Mouse (Mus musculus) erythroblast, embryonic 14.5 days (primary cell): ENCODE measurements around the gene Krt2. TPM values are rescaled to one million over a fixed set of nuclear protein-coding genes. Genes with fewer than 3 reads are reported as not detected.

Experiments
- H3K27me3 ChIP-seq: 2 replicates; pipeline ENCODE4 v1.6.1; 2012; ENCODE audit warnings: inconsistent platforms; ENCODE audit not compliant: control insufficient read depth
- H3K36me3 ChIP-seq: 2 replicates; pipeline ENCODE4 v1.6.1; 2012; ENCODE audit warnings: mild to moderate bottlenecking, inconsistent platforms; ENCODE audit not compliant: control insufficient read depth
- H3K4me1 ChIP-seq: 2 replicates; pipeline ENCODE4 v1.6.1; 2012; ENCODE audit warnings: inconsistent platforms; ENCODE audit not compliant: control insufficient read depth
- H3K4me3 ChIP-seq: replicated peaks from 2 replicates; pipeline ENCODE3; 2012; ENCODE audit warnings: moderate library complexity, mild to moderate bottlenecking, inconsistent platforms
- H3K9me3 ChIP-seq: 2 replicates; pipeline ENCODE4 v1.6.1; 2012; ENCODE audit warnings: low read length, inconsistent platforms, mixed read lengths; ENCODE audit not compliant: control insufficient read depth
- GATA1 ChIP-seq: IDR thresholded peaks from 2 replicates; pipeline ENCODE4 v1.6.1; 2012; ENCODE audit warnings: low read length, inconsistent platforms, mixed read lengths
- TAL1 ChIP-seq: IDR thresholded peaks from 3 replicates; pipeline ENCODE4 v1.6.1; 2012; ENCODE audit warnings: low read length, inconsistent platforms, mixed read lengths
- polyA plus RNA-seq: library from polyadenylated mRNA; stranded (reverse); fragments of >175 nt; gene quantifications from 2 replicates; pipeline ENCODE4 v1.2.3, GENCODE M21; 2012

Gene Krt2
- polyA plus RNA-seq, 1 experiment = not detected

GRCm38 (mm10) chr15:101850694-101851093 lies 32.7 kb upstream of the Krt2 start, which contains the start of gene Krt1:
Gene Krt1 (minus strand): TSS chr15:101850794.
- no peaks in the 10 kb centered on the region for H3K4me1 ChIP-seq
- no peaks in the 10 kb centered on the region for H3K36me3 ChIP-seq
- no peak for TF ChIP-seq GATA1
- no peak for TF ChIP-seq TAL1
- peaks cover 23% of the 10 kb centered on the region for H3K27me3 ChIP-seq
- no peaks in the 10 kb centered on the region for H3K9me3 ChIP-seq
- no peak within 1 kb of the TSS for H3K4me3 ChIP-seq

GRCm38 (mm10) chr15:101845971-101846403 lies 28.0 kb upstream of the Krt2 start:
- TF ChIP-seq GATA1 (no peak), TAL1 (no peak)
- H3K4me3 ChIP-seq = no peak overlapping the region
- no peaks in the 10 kb centered on the region for H3K4me1 ChIP-seq
- no peaks in the 10 kb centered on the region for H3K36me3 ChIP-seq
- no peaks in the 10 kb centered on the region for H3K9me3 ChIP-seq
- H3K27me3 ChIP-seq = peaks cover 36% of the 10 kb centered on the region

- H3K4me1 ChIP-seq = no peaks in the 10 kb centered on the region
- no peak for TF ChIP-seq GATA1
- TF ChIP-seq TAL1 = no peak
- no peak overlapping the region for H3K4me3 ChIP-seq
- H3K9me3 ChIP-seq = no peaks in the 10 kb centered on the region
- H3K27me3 ChIP-seq = peaks cover 36% of the 10 kb centered on the region
- H3K36me3 ChIP-seq = no peaks in the 10 kb centered on the region
These were observed 25.2 kb upstream of the Krt2 start for GRCm38 (mm10) chr15:101843192-101843591.

- TF ChIP-seq TAL1 (no peak), GATA1 (no peak)
- Histone ChIP-seq H3K36me3 (no peaks in the 10 kb centered on the region), H3K4me3 (no peak overlapping the region), H3K9me3 (no peaks in the 10 kb centered on the region), H3K27me3 (no peaks in the 10 kb centered on the region), H3K4me1 (no peaks in the 10 kb centered on the region)
These were observed 16.9 kb upstream of the Krt2 start for GRCm38 (mm10) chr15:101834784-101835328.

GRCm38 (mm10) chr15:101833131-101833530 lies 15.2 kb upstream of the Krt2 start:
- Histone ChIP-seq H3K4me1 (no peaks in the 10 kb centered on the region), H3K4me3 (no peak overlapping the region), H3K36me3 (no peaks in the 10 kb centered on the region), H3K27me3 (no peaks in the 10 kb centered on the region), H3K9me3 (no peaks in the 10 kb centered on the region)
- TF ChIP-seq GATA1 = no peak
- TF ChIP-seq TAL1 = no peak

GRCm38 (mm10) chr15:101829441-101829840 lies 11.5 kb upstream of the Krt2 start:
- Histone ChIP-seq H3K4me1 (no peaks in the 10 kb centered on the region), H3K36me3 (no peaks in the 10 kb centered on the region), H3K9me3 (no peaks in the 10 kb centered on the region), H3K27me3 (no peaks in the 10 kb centered on the region), H3K4me3 (no peak overlapping the region)
- TF ChIP-seq TAL1 = no peak
- TF ChIP-seq GATA1 = no peak

GRCm38 (mm10) chr15:101821786-101822185 lies 3.8 kb upstream of the Krt2 start:
- Histone ChIP-seq H3K36me3 (no peaks in the 10 kb centered on the region), H3K4me1 (no peaks in the 10 kb centered on the region), H3K27me3 (no peaks in the 10 kb centered on the region), H3K9me3 (no peaks in the 10 kb centered on the region), H3K4me3 (no peak overlapping the region)
- TF ChIP-seq GATA1 (no peak), TAL1 (no peak)

- H3K4me1 ChIP-seq = no peaks in the 10 kb centered on the region
- no peak for TF ChIP-seq GATA1
- H3K36me3 ChIP-seq = no peaks in the 10 kb centered on the region
- H3K9me3 ChIP-seq = no peaks in the 10 kb centered on the region
- H3K4me3 ChIP-seq = no peak overlapping the region
- no peaks in the 10 kb centered on the region for H3K27me3 ChIP-seq
These were observed 14.7 kb downstream of the Krt2 start for GRCm38 (mm10) chr15:101803052-101803822.

- Histone ChIP-seq H3K27me3 (no peaks in the 10 kb centered on the region), H3K9me3 (no peaks in the 10 kb centered on the region), H3K4me3 (no peak within 1 kb of the TSS), H3K36me3 (no peaks in the 10 kb centered on the region), H3K4me1 (no peaks in the 10 kb centered on the region)
- TF ChIP-seq TAL1 = no peak
These were observed 15.6 kb downstream of the Krt2 start, which contains the start of gene Krt73 for GRCm38 (mm10) chr15:101802296-101802835. Gene Krt73 (minus strand): TSS chr15:101802346.
